Mouse (Mus musculus): ENCODE measurements around the gene Gm49395. TPM values are rescaled to one million over a fixed set of nuclear protein-coding genes. Genes with fewer than 3 reads are reported as not detected.

The Gm49395 gene
- polyA plus RNA-seq, 1 experiment, result 9.0 TPM

- TF ChIP-seq CTCF (IDR thresholded peaks at IDR 0.05; ENCODE audit: extremely low read depth, insufficient read length, insufficient replicate concordance, low read depth, low read length), result no peak
- no peak for TF ChIP-seq POLR2A (IDR thresholded peaks at IDR 0.05; ENCODE audit: low read depth, low read length)
- Histone ChIP-seq H3K4me1 (ENCODE audit: control insufficient read depth, insufficient read depth, insufficient read length, low read length) (no peaks in the 10 kb centered on the region), H3K4me3 (ENCODE audit: low read depth, low read length) (no peak overlapping the region), H3K27me3 (ENCODE audit: control insufficient read depth, insufficient read depth, low read length) (no peaks in the 10 kb centered on the region), H3K27ac (ENCODE audit: insufficient read depth, low read depth, low read length) (no peak overlapping the region), H3K36me3 (ENCODE audit: control insufficient read depth, insufficient read depth, low read length) (no peaks in the 10 kb centered on the region)
- WGBS, result 87% methylated on average over 3 of the region's 3 CpGs
These were observed 21.6 kb downstream of the Gm49395 start for GRCm38 (mm10) chr13:115079996-115080585.

- no peak overlapping the region for H3K27ac ChIP-seq (ENCODE audit: insufficient read depth, low read depth, low read length)
- H3K36me3 ChIP-seq (ENCODE audit: control insufficient read depth, insufficient read depth, low read length), result no peaks in the 10 kb centered on the region
- no peaks in the 10 kb centered on the region for H3K27me3 ChIP-seq (ENCODE audit: control insufficient read depth, insufficient read depth, low read length)
- H3K4me1 ChIP-seq (ENCODE audit: control insufficient read depth, insufficient read depth, insufficient read length, low read length), result no peaks in the 10 kb centered on the region; the same call in 1 of the 2 replicates
- H3K4me3 ChIP-seq (ENCODE audit: low read depth, low read length), result no peak overlapping the region
- 69% methylated on average over 6 of the region's 6 CpGs for WGBS
- TF ChIP-seq POLR2A (IDR thresholded peaks at IDR 0.05; ENCODE audit: low read depth, low read length) (no peak), CTCF (IDR thresholded peaks at IDR 0.05; ENCODE audit: extremely low read depth, insufficient read length, insufficient replicate concordance, low read depth, low read length) (no peak)
These were observed 22.6 kb downstream of the Gm49395 start for GRCm38 (mm10) chr13:115078997-115079685.

- no peak overlapping the region for H3K27ac ChIP-seq (ENCODE audit: insufficient read depth, low read depth, low read length)
- 70% methylated on average over 9 of the region's 9 CpGs for WGBS
- no peak overlapping the region for H3K4me3 ChIP-seq (ENCODE audit: low read depth, low read length)
- no peaks in the 10 kb centered on the region for H3K36me3 ChIP-seq (ENCODE audit: control insufficient read depth, insufficient read depth, low read length)
- H3K27me3 ChIP-seq (ENCODE audit: control insufficient read depth, insufficient read depth, low read length), result no peaks in the 10 kb centered on the region
- TF ChIP-seq POLR2A (IDR thresholded peaks at IDR 0.05; ENCODE audit: low read depth, low read length) (no peak), CTCF (IDR thresholded peaks at IDR 0.05; ENCODE audit: extremely low read depth, insufficient read length, insufficient replicate concordance, low read depth, low read length) (no peak)
- no peaks in the 10 kb centered on the region; the same call in 1 of the 2 replicates for H3K4me1 ChIP-seq (ENCODE audit: control insufficient read depth, insufficient read depth, insufficient read length, low read length)
These were observed 24.2 kb downstream of the Gm49395 start for GRCm38 (mm10) chr13:115077346-115078134.

GRCm38 (mm10) chr13:115072386-115072785 lies 29.3 kb downstream of the Gm49395 start:
- H3K4me1 ChIP-seq (ENCODE audit: control insufficient read depth, insufficient read depth, insufficient read length, low read length), result no peaks in the 10 kb centered on the region; the same call in 1 of the 2 replicates
- H3K27ac ChIP-seq (ENCODE audit: insufficient read depth, low read depth, low read length), result no peak overlapping the region; the same call in 1 of the 2 replicates
- H3K4me3 ChIP-seq (ENCODE audit: low read depth, low read length), result no peak overlapping the region
- no peak for TF ChIP-seq POLR2A (IDR thresholded peaks at IDR 0.05; ENCODE audit: low read depth, low read length)
- TF ChIP-seq CTCF (IDR thresholded peaks at IDR 0.05; ENCODE audit: extremely low read depth, insufficient read length, insufficient replicate concordance, low read depth, low read length), result no peak
- no peaks in the 10 kb centered on the region for H3K36me3 ChIP-seq (ENCODE audit: control insufficient read depth, insufficient read depth, low read length)
- WGBS, result 87% methylated on average over 6 of the region's 6 CpGs
- H3K27me3 ChIP-seq (ENCODE audit: control insufficient read depth, insufficient read depth, low read length), result no peaks in the 10 kb centered on the region

GRCm38 (mm10) chr13:115071431-115071830 lies 30.3 kb downstream of the Gm49395 start:
- Histone ChIP-seq H3K4me1 (ENCODE audit: control insufficient read depth, insufficient read depth, insufficient read length, low read length) (no peaks in the 10 kb centered on the region; the same call in 1 of the 2 replicates), H3K4me3 (ENCODE audit: low read depth, low read length) (no peak overlapping the region), H3K27ac (ENCODE audit: insufficient read depth, low read depth, low read length) (no peak overlapping the region), H3K27me3 (ENCODE audit: control insufficient read depth, insufficient read depth, low read length) (no peaks in the 10 kb centered on the region), H3K36me3 (ENCODE audit: control insufficient read depth, insufficient read depth, low read length) (no peaks in the 10 kb centered on the region)
- 92% methylated on average over 3 of the region's 3 CpGs for WGBS
- TF ChIP-seq CTCF (IDR thresholded peaks at IDR 0.05; ENCODE audit: extremely low read depth, insufficient read length, insufficient replicate concordance, low read depth, low read length) (no peak), POLR2A (IDR thresholded peaks at IDR 0.05; ENCODE audit: low read depth, low read length) (no peak)

GRCm38 (mm10) chr13:115067968-115068330 lies 33.8 kb downstream of the Gm49395 start:
- no peak overlapping the region for H3K4me3 ChIP-seq (ENCODE audit: low read depth, low read length)
- TF ChIP-seq CTCF (IDR thresholded peaks at IDR 0.05; ENCODE audit: extremely low read depth, insufficient read length, insufficient replicate concordance, low read depth, low read length) (no peak), POLR2A (IDR thresholded peaks at IDR 0.05; ENCODE audit: low read depth, low read length) (no peak)
- H3K36me3 ChIP-seq (ENCODE audit: control insufficient read depth, insufficient read depth, low read length), result no peaks in the 10 kb centered on the region
- H3K27ac ChIP-seq (ENCODE audit: insufficient read depth, low read depth, low read length), result no peak overlapping the region
- H3K27me3 ChIP-seq (ENCODE audit: control insufficient read depth, insufficient read depth, low read length), result no peaks in the 10 kb centered on the region
- WGBS, result 85% methylated on average over 1 of the region's 1 CpGs
- H3K4me1 ChIP-seq (ENCODE audit: control insufficient read depth, insufficient read depth, insufficient read length, low read length), result no peaks in the 10 kb centered on the region

All from small intestine, adult 2 months (tissue).